Mouse (Mus musculus) gastrocnemius, adult 8-10 months (tissue): ENCODE data around the gene Cdc42se1. TPM values are rescaled to one million over a fixed set of nuclear protein-coding genes. Genes with fewer than 3 reads are reported as not detected.

ENCODE experiments used
- DNase-seq, 2 experiments: peaks; one replicate each; pipeline ENCODE4 v3.0.0; 2022; ENCODE audit warnings: low spot score in 2 of 2
- total RNA-seq, 4 experiments: library from RNA; stranded (reverse); gene quantifications; 2 replicates each; pipeline ENCODE4 v1.2.4; 2022

The Cdc42se1 gene
- total RNA-seq, 4 experiments from 2014 or later = 13.7 to 18.3 (median 15.0) TPM

DNA sequence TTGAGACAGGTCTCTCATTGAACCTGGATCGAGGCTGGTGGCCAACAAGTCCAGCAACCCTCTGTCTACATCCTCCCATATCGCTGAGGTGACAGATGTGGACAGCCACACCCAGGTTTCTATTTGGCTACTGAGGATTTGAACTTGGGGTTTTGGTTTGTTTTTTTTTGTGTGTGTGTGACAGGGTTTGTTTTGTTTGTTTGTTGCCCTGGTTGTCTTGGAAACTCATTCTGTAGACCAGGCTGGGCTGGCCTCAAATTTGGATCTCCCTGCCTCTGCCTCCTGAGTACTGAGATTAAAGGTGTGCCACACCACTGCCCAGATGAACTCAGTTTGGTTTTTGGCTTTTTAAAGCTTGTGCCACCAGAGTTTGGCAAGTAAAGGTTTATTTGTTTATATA is 5.5 kb upstream of the Cdc42se1 start:
- DNase-seq = no peak

DNA sequence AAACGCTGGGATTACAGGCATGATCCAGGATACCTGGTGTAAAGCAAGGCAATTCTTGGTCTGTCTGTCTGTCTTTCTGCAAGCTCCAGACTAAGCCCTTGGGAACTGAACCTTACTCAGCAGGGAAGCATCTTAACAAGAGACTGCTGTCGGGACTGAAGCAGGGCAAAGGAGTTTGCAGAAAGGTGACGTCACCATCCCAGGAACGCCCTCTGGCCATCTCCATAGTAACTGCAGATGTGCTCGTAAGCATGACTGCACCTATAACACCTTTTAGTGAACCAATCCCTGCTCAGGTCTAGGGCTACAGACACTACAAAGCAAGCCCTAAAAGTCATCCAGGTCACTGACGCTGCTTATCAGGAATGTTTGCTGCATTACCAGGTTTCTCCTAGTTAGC is 4.2 kb upstream of the Cdc42se1 start:
- no peak for DNase-seq

GRCm38 (mm10) chr3:95227214-95227613 is 1.3 kb upstream of the Cdc42se1 start:
- DNase-seq = no peak

GRCm38 (mm10) chr3:95228894-95229780 is 605 bp downstream of the Cdc42se1 start:
- DNase-seq = no peak

- no peak for DNase-seq
Measured at GRCm38 (mm10) chr3:95229781-95230494, 1.4 kb downstream of the Cdc42se1 start.

GRCm38 (mm10) chr3:95230495-95231297 is 2.2 kb downstream of the Cdc42se1 start:
- DNase-seq = no peak

GRCm38 (mm10) chr3:95231298-95232221 is 3.0 kb downstream of the Cdc42se1 start, which contains the start of gene Mllt11:
Mllt11 (minus strand) TSS chr3:95232171.
- DNase-seq = no peak

DNA sequence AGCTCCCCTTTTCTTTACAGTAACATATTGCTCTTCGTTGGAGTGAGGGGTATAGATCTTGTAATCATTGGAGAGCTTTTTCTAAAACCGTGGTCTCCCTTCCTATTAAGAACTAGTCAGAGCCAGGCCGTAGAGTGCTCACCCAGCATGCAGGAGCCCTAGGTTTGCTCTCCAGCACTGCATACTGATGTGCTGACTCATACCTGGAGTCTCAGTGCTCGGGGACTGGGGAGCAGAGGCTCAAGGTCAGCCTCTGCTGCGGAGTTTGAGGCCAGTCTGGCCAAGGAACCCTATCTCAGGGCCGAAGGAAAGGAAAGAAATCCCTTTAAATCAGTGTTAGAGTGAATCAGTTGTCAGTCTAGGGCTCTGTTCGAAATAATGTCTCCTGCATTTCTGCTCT is 4.2 kb downstream of the Cdc42se1 start:
- no peak for DNase-seq

- no peak for DNase-seq
Measured at GRCm38 (mm10) chr3:95233303-95233980, 4.9 kb downstream of the Cdc42se1 start.

GRCm38 (mm10) chr3:95235386-95236301 is 7.1 kb downstream of the Cdc42se1 start:
- no peak for DNase-seq

GRCm38 (mm10) chr3:95237541-95238099 is 9.1 kb downstream of the Cdc42se1 start:
- DNase-seq = no peak

GRCm38 (mm10) chr3:95239022-95239421 is 10.5 kb downstream of the Cdc42se1 start:
- no peak for DNase-seq

DNA sequence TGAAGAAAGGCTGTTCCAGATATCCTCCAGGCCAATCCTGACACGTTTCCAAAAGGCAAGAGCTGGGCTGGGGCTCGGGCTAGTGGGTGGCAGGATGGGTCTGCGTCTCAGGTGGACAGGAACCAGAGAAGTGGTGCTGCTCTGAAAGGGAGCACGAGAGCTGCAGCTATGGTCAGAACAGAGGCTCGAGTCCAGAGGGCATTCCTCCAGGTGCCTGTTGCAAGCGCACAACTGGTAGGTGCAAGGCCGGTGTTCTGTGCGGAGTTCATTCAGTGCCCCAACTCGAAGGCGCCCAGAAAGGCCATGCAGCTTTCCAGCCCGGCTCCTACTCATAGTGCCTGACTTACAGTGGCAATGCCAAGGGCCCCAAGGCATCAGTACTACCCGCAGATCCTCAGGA is 11.4 kb downstream of the Cdc42se1 start:
- DNase-seq = no peak

DNA sequence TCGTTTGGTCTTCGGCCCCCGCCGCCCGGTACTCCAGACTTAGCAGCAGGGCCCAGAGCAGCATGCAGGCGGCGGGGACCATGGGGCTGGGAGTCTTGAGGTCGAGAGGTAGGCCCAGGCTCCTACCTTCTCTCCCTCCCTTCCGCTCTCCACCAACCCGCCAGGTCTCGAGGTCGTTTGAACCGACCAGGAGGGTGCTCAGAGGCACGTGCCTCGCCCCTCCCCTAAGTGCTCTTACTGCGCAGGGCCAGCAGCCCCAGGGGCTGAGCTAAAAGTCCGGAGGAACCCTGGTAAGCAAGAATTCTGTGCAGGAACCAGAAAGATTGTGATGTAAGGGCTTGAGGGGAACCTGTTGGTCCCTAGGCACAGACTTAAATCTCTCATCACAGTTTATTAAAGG is 12.4 kb downstream of the Cdc42se1 start:
- no peak for DNase-seq

DNA sequence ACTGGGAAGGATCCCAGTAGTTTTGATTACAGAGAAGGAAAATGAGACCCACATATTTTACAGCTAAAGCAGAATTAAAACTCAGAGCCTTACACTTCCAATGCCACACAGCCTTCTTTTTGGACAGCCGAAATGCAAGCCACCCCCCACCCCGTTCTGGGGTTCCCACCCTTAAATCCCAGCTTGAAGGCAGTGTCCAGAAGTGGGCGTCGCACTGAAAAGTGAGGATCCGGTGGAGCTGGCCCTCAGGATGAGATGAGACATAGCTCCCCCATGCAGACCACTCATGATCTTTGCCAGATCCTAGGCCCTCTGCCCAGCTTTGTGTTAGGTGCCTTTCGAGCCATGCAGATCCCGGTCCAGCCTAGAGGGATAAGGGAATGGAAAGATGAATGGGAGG is 13.0 kb downstream of the Cdc42se1 start, which contains the start of gene Gm128:
Gene Gm128, minus strand, starts transcription at position 101 of the 400 bp plus-strand sequence.
- no peak for DNase-seq

- DNase-seq = no peak
Measured at GRCm38 (mm10) chr3:95243086-95243485, 14.6 kb downstream of the Cdc42se1 start.

DNA sequence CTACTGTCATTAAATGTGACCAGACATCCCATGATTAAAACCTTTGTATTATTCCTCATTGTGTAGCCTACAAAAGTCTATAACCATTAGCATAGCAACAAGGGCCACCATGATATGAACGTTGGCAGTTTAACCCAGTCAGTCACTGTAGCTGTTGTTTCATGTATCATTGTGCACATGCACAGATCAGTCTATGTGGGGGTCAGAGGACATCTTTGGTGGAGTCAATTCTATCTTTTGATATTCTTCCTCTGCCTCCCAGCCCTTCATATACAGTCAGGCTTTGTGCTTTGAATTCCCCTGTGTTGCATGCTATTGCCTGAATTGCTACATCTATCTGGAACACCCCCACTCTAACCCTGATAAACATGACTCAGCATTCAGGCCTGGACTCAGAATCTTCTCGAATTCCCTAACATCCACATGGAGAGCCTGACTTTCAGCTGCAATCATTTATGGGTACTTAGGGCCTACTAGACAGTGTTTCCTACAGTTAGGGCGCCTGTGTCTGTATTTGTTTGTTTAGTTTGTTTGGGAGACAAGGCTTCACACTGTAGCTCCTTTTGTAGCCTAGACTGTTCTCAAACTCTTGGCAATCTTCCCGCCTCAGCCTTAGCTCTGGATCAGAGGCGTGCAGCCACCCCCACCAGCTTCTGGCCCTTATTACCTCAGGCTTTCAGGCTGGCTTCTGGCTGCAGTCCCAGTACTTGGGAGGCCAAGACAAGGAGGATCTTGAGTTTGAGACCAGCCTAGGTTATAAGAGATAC is 18.1 kb downstream of the Cdc42se1 start:
- DNase-seq = no peak
